Mouse (Mus musculus): ENCODE results near the gene Cdkal1. TPM values are rescaled to one million over a fixed set of nuclear protein-coding genes. Genes with fewer than 3 reads are reported as not detected.

Gene Cdkal1
- polyA plus RNA-seq, 1 experiment from 2014 or later = 30.4 TPM

- H3K4me1 ChIP-seq (replicated peaks) = no peaks in the 10 kb centered on the region
- 0 out of 2 replicates have a peak, but pooled peaks have one; percentile 20 for ATAC-seq
- H3K27me3 ChIP-seq (replicated peaks) = no peaks in the 10 kb centered on the region
- 78% methylated on average over 9 of the region's 9 CpGs for WGBS
- H3K36me3 ChIP-seq = no peaks in the 10 kb centered on the region
- no peak overlapping the region for H3K9ac ChIP-seq
- H3K4me2 ChIP-seq (replicated peaks) = no peak overlapping the region
- no peak overlapping the region for H3K27ac ChIP-seq
- no peaks in the 10 kb centered on the region for H3K9me3 ChIP-seq
- no peak overlapping the region for H3K4me3 ChIP-seq (replicated peaks)
Measured at GRCm38 (mm10) chr13:29581762-29582700, 273.4 kb downstream of the Cdkal1 start.

DNA sequence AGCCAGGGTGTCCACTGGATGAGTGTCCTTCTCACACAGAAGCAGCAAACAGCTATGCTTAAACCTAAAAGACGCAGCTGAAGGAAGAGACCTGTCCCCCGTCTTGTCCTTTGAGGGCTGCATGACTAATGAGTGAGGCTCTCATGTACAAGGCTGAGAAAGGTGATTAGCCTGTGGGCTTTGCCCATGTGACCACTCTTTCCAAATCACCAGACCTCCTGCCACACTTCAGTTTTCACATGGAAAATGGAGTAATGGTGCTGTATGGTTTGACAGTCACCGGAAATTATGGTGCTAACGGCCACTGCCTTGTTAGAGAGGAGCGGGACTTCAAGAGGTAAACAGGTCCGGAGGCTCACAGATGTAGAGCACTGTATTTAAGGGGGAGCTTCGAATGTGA lies 274.7 kb downstream of the Cdkal1 start:
- Histone ChIP-seq H3K4me1 (replicated peaks) (no peaks in the 10 kb centered on the region), H3K9me3 (no peaks in the 10 kb centered on the region), H3K4me2 (replicated peaks) (no peak overlapping the region), H3K4me3 (replicated peaks) (no peak overlapping the region), H3K9ac (no peak overlapping the region), H3K36me3 (no peaks in the 10 kb centered on the region), H3K27ac (no peak overlapping the region), H3K27me3 (replicated peaks) (no peaks in the 10 kb centered on the region)
- 83% methylated on average over 7 of the region's 7 CpGs for WGBS
- no peak for ATAC-seq

- ATAC-seq = no peak
- no peaks in the 10 kb centered on the region for H3K9me3 ChIP-seq
- no peak overlapping the region for H3K9ac ChIP-seq
- WGBS = 53% methylated on average over 3 of the region's 3 CpGs
- no peak overlapping the region for H3K4me3 ChIP-seq (replicated peaks)
- no peaks in the 10 kb centered on the region for H3K4me1 ChIP-seq (replicated peaks)
- H3K27me3 ChIP-seq (replicated peaks) = no peaks in the 10 kb centered on the region
- H3K27ac ChIP-seq = no peak overlapping the region
- no peak overlapping the region for H3K4me2 ChIP-seq (replicated peaks)
- H3K36me3 ChIP-seq = no peaks in the 10 kb centered on the region
Measured at GRCm38 (mm10) chr13:29580009-29580408, 275.5 kb downstream of the Cdkal1 start.

- no peaks in the 10 kb centered on the region for H3K4me1 ChIP-seq (replicated peaks)
- no peak overlapping the region for H3K4me3 ChIP-seq (replicated peaks)
- H3K36me3 ChIP-seq = no peaks in the 10 kb centered on the region
- no peak overlapping the region for H3K27ac ChIP-seq
- H3K9me3 ChIP-seq = no peaks in the 10 kb centered on the region
- H3K27me3 ChIP-seq (replicated peaks) = no peaks in the 10 kb centered on the region
- no peak overlapping the region for H3K4me2 ChIP-seq (replicated peaks)
- ATAC-seq = no peak
- no peak overlapping the region for H3K9ac ChIP-seq
- whole genome bisulfite sequencing = 85% methylated on average over 3 of the region's 3 CpGs
Measured at GRCm38 (mm10) chr13:29578621-29579020, 276.9 kb downstream of the Cdkal1 start.

GRCm38 (mm10) chr13:29574784-29575183 lies 280.7 kb downstream of the Cdkal1 start:
- Histone ChIP-seq H3K27ac (no peak overlapping the region), H3K4me2 (replicated peaks) (no peak overlapping the region), H3K36me3 (no peaks in the 10 kb centered on the region), H3K4me1 (replicated peaks) (no peaks in the 10 kb centered on the region), H3K9me3 (no peaks in the 10 kb centered on the region), H3K9ac (no peak overlapping the region), H3K4me3 (replicated peaks) (no peak overlapping the region), H3K27me3 (replicated peaks) (no peaks in the 10 kb centered on the region)
- WGBS = 22% methylated on average over 1 of the region's 1 CpGs
- no peak for ATAC-seq

DNA sequence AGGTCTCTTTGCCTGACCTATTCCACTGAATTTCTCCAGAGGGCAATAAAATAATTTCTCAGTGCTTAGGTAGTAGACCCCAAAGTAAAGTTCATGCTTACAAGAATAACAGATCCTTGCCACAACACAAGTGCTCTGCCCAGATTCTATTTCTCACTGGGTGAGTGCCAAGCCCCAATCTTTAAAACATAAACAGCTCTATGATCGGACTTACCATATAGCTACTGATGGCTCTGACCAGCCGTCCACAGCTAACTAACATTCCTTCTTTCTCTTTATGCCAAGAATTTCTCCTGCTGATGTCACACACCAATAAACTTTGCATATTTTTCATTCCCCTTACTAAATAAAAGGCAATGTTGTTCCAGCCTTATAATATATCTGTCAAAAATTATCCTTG lies 283.0 kb downstream of the Cdkal1 start:
- WGBS = 44% methylated on average over 2 of the region's 2 CpGs
- ATAC-seq = no peak
- Histone ChIP-seq H3K4me3 (replicated peaks) (no peak overlapping the region), H3K4me2 (replicated peaks) (no peak overlapping the region), H3K9ac (no peak overlapping the region), H3K9me3 (no peaks in the 10 kb centered on the region), H3K36me3 (no peaks in the 10 kb centered on the region), H3K27ac (no peak overlapping the region), H3K4me1 (replicated peaks) (no peaks in the 10 kb centered on the region), H3K27me3 (replicated peaks) (no peaks in the 10 kb centered on the region)

DNA sequence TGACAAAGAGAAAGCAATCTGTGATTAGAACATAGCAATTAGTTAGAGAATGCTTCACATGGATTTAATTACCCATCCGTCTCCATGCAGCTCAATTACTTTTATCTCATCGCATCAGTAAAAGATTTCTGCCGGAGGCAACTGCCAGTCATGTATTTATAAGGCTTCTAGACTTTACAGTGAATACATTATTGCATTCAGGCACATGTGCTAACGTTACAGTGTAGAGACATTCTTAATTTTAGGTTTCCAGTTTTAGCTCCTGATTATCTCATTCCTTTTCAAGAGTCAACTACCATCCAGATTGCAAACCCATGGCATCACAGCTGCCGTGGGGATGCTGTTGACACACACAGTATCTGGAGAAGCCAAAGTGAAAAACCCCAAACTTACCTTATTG lies 289.8 kb downstream of the Cdkal1 start:
- no peak for ATAC-seq
- 87% methylated on average over 5 of the region's 5 CpGs for WGBS
- Histone ChIP-seq H3K4me1 (replicated peaks) (no peaks in the 10 kb centered on the region), H3K27ac (no peak overlapping the region), H3K27me3 (replicated peaks) (no peaks in the 10 kb centered on the region), H3K4me3 (replicated peaks) (no peak overlapping the region), H3K36me3 (no peaks in the 10 kb centered on the region), H3K9me3 (no peaks in the 10 kb centered on the region), H3K9ac (no peak overlapping the region), H3K4me2 (replicated peaks) (no peak overlapping the region)

- Histone ChIP-seq H3K4me2 (replicated peaks) (no peak overlapping the region), H3K4me3 (replicated peaks) (no peak overlapping the region), H3K36me3 (no peaks in the 10 kb centered on the region), H3K27me3 (replicated peaks) (no peaks in the 10 kb centered on the region), H3K9ac (no peak overlapping the region), H3K27ac (no peak overlapping the region), H3K9me3 (no peaks in the 10 kb centered on the region), H3K4me1 (replicated peaks) (no peaks in the 10 kb centered on the region)
- WGBS = 63% methylated on average over 3 of the region's 3 CpGs
- no peak for ATAC-seq
Measured at GRCm38 (mm10) chr13:29559188-29559587, 296.3 kb downstream of the Cdkal1 start.

DNA sequence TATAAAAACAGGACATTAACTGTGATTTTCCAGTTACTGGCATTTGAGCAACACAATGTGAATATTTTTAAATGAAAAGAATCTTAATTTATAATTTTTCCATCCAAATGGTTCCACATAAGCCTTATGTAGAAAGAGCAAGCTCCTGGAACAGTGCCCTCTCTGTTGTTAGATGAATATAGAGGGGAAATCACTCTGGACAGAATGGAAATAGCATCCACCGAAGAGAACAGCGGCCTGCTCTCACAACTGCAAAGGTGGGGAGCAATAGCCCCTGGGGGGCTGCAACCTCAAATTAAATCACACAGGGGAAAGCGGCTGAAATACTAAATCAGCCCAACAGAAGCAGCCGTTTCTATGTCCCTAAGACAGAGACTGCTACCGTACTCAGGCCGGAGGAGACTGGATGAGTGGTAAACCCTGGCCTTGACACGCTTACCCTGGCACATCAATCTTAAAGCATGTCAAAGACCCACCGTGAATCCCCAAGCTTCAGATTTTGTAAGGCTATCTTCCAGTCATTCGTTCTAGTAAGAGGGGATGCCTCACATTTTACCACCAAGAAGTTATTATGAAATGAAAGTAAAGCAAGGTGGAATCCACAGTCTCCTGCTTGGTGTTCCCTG lies 300.2 kb downstream of the Cdkal1 start:
- no peak overlapping the region for H3K27ac ChIP-seq

GRCm38 (mm10) chr13:29553792-29554191 lies 301.7 kb downstream of the Cdkal1 start:
- H3K4me1 ChIP-seq (replicated peaks) = no peaks in the 10 kb centered on the region
- no peak for ATAC-seq
- no peaks in the 10 kb centered on the region for H3K36me3 ChIP-seq
- no peak overlapping the region for H3K4me2 ChIP-seq (replicated peaks)
- no peaks in the 10 kb centered on the region for H3K9me3 ChIP-seq
- H3K27me3 ChIP-seq (replicated peaks) = no peaks in the 10 kb centered on the region
- H3K4me3 ChIP-seq (replicated peaks) = no peak overlapping the region
- no peak overlapping the region for H3K27ac ChIP-seq
- H3K9ac ChIP-seq = no peak overlapping the region

More for the DNA sequence above, 300.2 kb downstream of the Cdkal1 start:
- Histone ChIP-seq H3K9ac (no peak overlapping the region), H3K27me3 (replicated peaks) (no peaks in the 10 kb centered on the region), H3K9me3 (no peaks in the 10 kb centered on the region), H3K36me3 (no peaks in the 10 kb centered on the region), H3K4me2 (replicated peaks) (no peak overlapping the region), H3K4me3 (replicated peaks) (no peak overlapping the region), H3K4me1 (replicated peaks) (no peaks in the 10 kb centered on the region)
- 75% methylated on average over 9 of the region's 9 CpGs for WGBS
- no peak for ATAC-seq

GRCm38 (mm10) chr13:29552322-29552870 lies 303.1 kb downstream of the Cdkal1 start:
- Histone ChIP-seq H3K4me2 (replicated peaks) (no peak overlapping the region), H3K27ac (no peak overlapping the region), H3K36me3 (no peaks in the 10 kb centered on the region), H3K9me3 (no peaks in the 10 kb centered on the region), H3K4me3 (replicated peaks) (no peak overlapping the region), H3K9ac (no peak overlapping the region), H3K4me1 (replicated peaks) (no peaks in the 10 kb centered on the region), H3K27me3 (replicated peaks) (no peaks in the 10 kb centered on the region)
- 80% methylated on average over 5 of the region's 5 CpGs for WGBS
- no peak for ATAC-seq

DNA sequence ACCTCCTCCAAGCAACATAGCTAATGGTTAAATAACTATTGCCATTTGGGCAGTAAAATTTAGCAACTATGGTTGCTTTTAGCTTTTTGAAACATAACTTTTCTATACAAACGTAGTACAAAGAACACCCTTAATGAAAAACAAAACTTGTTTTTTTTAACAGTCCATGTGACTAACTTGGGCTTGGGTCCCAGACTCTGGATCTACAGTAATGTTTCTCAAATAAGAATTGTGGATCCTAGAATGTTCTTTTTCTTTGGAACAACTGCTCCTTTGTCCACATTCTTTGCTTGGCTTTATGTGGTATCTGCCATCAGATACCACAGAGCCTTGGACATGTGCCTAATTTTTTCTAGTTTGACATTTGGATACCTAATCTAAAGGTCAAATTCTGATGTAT lies 304.6 kb downstream of the Cdkal1 start:
- Histone ChIP-seq H3K9ac (no peak overlapping the region), H3K9me3 (no peaks in the 10 kb centered on the region), H3K27me3 (replicated peaks) (no peaks in the 10 kb centered on the region), H3K4me3 (replicated peaks) (no peak overlapping the region), H3K4me1 (replicated peaks) (no peaks in the 10 kb centered on the region), H3K4me2 (replicated peaks) (no peak overlapping the region), H3K27ac (no peak overlapping the region), H3K36me3 (no peaks in the 10 kb centered on the region)
- ATAC-seq = no peak
- 73% methylated on average over 1 of the region's 1 CpGs for whole genome bisulfite sequencing
